Mouse (Mus musculus) MEL (cell line): ENCODE results near the gene Lsm7.

Source experiments
- CHD2 ChIP-seq: IDR thresholded peaks from 2 replicates; pipeline ENCODE4 v1.6.1; 2011; ENCODE audit warnings: low read length, improper control_type of control experiment
- CTCF ChIP-seq, 3 experiments: IDR thresholded peaks in 2 of 3; conservative IDR thresholded peaks in 1 of 3; 2 replicates each; pipeline ENCODE4 v1.5.1; 2011 to 2012; ENCODE audit warnings: low read length in 3 of 3, low read depth in 2 of 3, mild to moderate bottlenecking in 2 of 3, improper control_type of control experiment in 1 of 3, inconsistent platforms in 1 of 3, mixed read lengths in 1 of 3, moderate library complexity in 1 of 3; ENCODE audit not compliant: control insufficient read depth in 1 of 3, insufficient read depth in 1 of 3, poor library complexity in 1 of 3, severe bottlenecking in 1 of 3
- EP300 ChIP-seq, 2 experiments: IDR thresholded peaks; 2 replicates each; pipeline ENCODE4 v1.6.1; 2011; ENCODE audit warnings: improper control_type of control experiment in 2 of 2, low read length in 2 of 2, low read depth in 1 of 2, mild to moderate bottlenecking in 1 of 2
- MAFK ChIP-seq: IDR thresholded peaks from 2 replicates; pipeline ENCODE4 v1.6.1; 2011; ENCODE audit warnings: low read depth, mild to moderate bottlenecking, low read length, improper control_type of control experiment, borderline replicate concordance
- POLR2A ChIP-seq, 2 experiments: IDR thresholded peaks; 2 replicates each; pipeline ENCODE4 v1.6.1; 2011 to 2012; ENCODE audit warnings: low read length in 2 of 2, mild to moderate bottlenecking in 2 of 2, control low read depth in 1 of 2, improper control_type of control experiment in 1 of 2, low read depth in 1 of 2, moderate library complexity in 1 of 2; ENCODE audit not compliant: control insufficient read depth in 1 of 2, insufficient read depth in 1 of 2, poor library complexity in 1 of 2
- USF1 ChIP-seq: IDR thresholded peaks from 2 replicates; pipeline ENCODE4 v1.6.1; 2014; ENCODE audit warnings: low read depth, mild to moderate bottlenecking, inconsistent platforms, low read length, improper control_type of control experiment, moderate library complexity
- ZKSCAN1 ChIP-seq: IDR thresholded peaks from 2 replicates; pipeline ENCODE4 v1.6.1; 2012; ENCODE audit warnings: low read depth, mild to moderate bottlenecking, inconsistent platforms, low read length, improper control_type of control experiment, moderate library complexity

DNA sequence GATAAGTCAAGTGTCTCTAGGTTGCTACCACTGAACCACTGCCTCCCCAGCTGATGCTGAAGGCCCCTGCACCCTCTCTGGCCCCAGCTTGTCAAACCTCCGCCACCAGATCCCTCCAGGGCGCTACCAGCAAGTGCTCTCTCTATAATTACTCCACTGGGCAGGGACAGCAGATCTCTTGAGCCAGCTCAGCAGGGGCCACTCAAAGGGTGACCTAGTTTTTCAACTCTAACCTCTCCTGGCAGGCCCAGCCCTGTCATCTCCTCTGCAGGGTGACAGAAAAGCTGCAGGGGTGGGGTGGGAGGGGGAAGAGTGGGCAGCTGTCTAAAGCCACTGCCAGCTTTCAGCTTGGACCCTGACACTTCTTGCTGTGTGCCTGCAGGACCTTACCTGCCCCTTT lies 17.2 kb downstream of the Lsm7 start:
- no peak for TF ChIP-seq CHD2
- no peak for TF ChIP-seq CTCF (IDR thresholded peaks at IDR 0.05 in 2 of 3, conservative IDR thresholded peaks at IDR 0.05 in 1 of 3; ENCODE audit: control insufficient read depth in 1 of 3, insufficient read depth in 1 of 3, low read depth in 2 of 3, low read length in 3 of 3, poor library complexity in 1 of 3, severe bottlenecking in 1 of 3)
- no peak for TF ChIP-seq POLR2A (IDR thresholded peaks at IDR 0.05; ENCODE audit: control insufficient read depth in 1 of 2, insufficient read depth in 1 of 2, low read depth in 1 of 2, low read length in 2 of 2, poor library complexity in 1 of 2)
- no peak for TF ChIP-seq EP300 (IDR thresholded peaks at IDR 0.05; ENCODE audit: low read depth in 1 of 2, low read length in 2 of 2)
- TF ChIP-seq USF1 = no peak
- TF ChIP-seq MAFK = no peak
- no peak for TF ChIP-seq ZKSCAN1
